Mouse (Mus musculus) left cerebral cortex, adult 11 months (tissue): ENCODE data around the gene Med27.

ENCODE experiments used
- DNase-seq: peaks from one replicate; pipeline ENCODE4 v3.0.0; 2022; ENCODE audit warnings: low spot score

The Med27 gene

DNA sequence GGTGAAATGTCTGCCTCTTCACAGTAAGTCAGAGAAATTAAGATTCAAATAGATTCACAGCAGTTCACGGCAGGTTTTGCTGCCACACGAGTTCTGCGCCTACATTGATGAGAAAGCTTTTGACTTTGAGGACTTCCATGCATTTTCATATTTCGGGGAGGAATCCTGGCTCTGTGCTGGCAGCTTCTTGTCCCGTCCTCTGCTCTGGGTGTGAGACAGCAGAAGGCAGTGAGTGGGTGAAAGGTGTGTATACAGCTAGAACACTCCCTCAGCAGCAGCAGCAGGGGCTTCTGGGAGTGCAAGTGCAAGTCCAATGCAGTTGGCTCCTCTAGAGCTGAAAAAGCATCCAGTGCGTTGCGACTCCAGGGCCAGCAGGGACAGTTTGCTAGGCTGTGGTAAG lies 53.6 kb downstream of the Med27 start:
- DNase-seq, result peak; percentile 65

- DNase-seq, result no peak
Observed at GRCm38 (mm10) chr2:29400812-29401211, 54.2 kb downstream of the Med27 start.

DNA sequence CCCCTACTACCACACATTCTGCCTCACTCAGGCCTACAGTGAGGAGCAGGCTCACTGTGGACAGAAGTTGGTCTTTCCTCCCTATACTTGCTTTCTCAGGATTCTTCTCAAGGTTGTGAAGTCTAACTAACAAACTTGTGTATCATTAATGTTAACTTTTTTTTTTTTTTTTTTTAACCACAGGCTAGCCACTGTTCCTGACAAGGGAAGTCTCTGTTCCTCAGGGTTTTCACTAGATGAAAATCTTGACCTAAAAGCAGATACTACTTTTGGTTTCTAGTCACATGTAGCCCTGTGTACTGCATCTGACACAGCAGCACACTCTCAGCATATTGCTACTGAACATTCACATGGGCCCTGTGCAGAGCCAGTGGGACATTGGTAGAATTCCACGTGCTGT lies 55.2 kb downstream of the Med27 start:
- no peak for DNase-seq

- DNase-seq, result no peak
Observed at GRCm38 (mm10) chr2:29402550-29403076, 56.0 kb downstream of the Med27 start.

DNA sequence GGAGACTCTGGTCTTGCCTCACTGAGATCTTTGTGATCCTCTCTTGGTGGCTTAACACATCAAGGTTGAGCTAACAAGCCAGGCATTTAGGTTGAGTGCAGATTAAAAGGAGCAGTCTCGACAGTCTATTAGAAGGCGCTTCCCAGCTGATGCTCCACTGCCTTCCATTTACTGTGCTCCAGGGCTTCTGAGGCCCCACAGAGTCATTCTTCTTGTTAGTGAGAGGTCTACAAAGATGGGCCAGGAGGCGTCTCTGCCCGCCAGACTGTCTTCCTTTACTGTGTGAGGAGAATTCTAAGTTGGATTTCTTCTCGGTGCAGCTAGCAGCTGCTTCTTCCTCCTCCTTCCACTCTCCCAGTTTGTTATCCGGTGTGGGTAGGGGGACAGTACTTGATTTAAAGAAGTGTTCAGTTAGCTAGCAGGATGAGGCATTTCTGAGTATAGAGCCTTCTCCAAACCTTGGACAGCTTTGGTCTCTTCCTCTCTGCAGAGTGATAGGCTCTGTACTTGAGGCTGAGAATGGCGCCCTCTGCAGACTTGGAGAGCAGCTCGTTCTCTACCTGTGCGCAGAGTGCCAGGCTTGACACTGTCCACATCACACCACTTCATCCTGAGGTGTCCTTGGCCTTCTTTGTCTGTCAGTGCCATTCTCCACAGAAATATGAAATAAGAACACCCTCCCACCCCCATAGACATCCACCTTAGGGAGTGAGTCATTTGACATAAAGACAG lies 57.3 kb downstream of the Med27 start:
- no peak for DNase-seq

DNA sequence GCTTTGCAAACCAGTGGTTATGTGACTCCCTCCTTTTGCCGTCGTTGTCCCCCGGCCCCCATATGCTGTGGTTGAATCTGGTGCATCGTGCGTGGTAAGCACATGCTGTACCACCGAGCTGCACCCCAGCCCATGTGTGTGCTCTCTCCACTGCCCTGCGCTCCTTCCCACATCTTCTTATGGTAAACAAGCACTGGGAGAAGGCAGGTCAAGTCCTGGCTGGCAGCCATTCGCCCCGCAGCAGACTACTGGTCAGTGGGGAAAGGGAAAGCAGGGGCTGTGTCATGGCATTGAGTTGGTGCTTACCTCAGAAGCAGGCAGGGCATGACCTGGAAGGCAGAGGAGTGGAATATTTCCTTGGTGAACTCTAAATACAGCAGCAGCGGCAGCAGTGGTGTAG lies 58.3 kb downstream of the Med27 start:
- DNase-seq, result no peak

DNA sequence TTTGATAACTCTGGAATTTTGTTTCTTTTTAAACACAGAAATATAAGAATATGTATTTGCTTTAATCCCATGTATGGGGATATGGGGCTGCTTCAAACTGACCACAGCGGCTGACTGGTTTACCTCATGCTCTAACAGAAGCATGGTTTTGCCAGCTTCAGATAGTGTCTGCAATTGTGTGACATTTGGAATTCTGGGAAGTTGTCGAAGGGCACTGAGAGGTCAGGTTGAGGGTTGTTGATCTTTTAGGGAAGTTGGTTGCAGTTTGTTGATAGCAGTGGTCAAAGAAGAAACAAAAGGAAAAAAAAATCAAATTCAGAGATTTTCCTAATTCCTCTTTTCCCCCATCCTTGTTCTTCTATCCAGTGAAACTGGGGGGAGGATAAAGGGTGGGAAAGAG lies 59.2 kb downstream of the Med27 start:
- DNase-seq, result no peak

DNA sequence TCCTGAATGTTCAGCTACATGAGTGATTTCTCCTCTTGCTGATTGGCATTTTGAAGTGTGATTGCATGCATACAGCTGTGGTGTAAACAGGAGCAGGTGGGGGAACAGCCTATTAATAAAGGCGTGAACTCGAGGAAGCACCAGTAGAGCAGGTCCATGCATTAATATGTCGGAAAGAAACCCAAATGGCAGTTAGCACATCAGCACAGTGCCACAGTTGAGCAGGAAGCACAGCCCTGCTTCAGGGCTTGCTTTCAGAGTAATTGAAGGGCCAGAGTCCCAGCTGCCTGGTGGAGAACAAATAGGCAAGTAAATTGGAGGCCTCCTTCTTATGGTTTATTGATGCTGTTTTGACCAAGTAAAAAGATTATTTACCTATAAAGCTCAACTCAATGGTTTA lies 60.7 kb downstream of the Med27 start:
- DNase-seq, result no peak

GRCm38 (mm10) chr2:29407764-29408163 lies 61.1 kb downstream of the Med27 start:
- no peak for DNase-seq

- DNase-seq, result no peak
Observed at GRCm38 (mm10) chr2:29410884-29411283, 64.3 kb downstream of the Med27 start.

- DNase-seq, result no peak
Observed at GRCm38 (mm10) chr2:29412458-29412857, 65.8 kb downstream of the Med27 start.

DNA sequence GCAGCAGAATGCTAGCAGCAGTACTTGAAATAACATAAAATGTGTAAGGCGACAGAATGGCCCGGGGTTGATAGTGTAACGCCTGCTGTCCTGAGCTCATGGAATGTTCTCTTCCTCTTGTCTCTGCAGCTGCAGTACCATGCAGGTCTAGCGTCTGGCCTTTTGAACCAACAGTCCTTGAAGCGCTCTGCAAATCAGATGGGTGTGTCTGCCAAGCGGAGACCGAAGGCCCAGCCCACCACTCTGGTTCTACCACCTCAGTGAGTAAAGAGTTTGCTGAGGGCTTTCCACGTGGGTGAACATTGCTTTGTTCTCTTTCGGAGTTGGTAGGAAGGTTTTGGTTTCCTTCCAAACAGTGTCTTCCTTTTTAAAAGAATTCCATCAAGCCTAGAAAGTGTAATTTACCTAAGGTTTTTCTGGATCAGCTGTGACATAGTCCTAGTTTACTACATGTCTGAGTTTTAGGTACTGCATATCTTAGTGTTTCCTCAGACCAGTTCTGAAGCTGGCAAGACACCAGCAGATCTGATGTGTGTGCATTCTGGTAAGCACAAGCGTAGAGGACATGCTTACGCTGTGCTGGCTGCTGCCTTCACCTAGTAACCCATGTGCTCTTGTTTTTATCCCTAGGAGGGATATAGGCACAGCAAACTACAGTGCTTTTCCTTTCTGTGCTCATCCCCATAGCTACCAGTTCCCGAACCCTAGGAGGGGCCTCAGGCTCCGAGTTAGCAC lies 66.8 kb downstream of the Med27 start:
- DNase-seq, result no peak

DNA sequence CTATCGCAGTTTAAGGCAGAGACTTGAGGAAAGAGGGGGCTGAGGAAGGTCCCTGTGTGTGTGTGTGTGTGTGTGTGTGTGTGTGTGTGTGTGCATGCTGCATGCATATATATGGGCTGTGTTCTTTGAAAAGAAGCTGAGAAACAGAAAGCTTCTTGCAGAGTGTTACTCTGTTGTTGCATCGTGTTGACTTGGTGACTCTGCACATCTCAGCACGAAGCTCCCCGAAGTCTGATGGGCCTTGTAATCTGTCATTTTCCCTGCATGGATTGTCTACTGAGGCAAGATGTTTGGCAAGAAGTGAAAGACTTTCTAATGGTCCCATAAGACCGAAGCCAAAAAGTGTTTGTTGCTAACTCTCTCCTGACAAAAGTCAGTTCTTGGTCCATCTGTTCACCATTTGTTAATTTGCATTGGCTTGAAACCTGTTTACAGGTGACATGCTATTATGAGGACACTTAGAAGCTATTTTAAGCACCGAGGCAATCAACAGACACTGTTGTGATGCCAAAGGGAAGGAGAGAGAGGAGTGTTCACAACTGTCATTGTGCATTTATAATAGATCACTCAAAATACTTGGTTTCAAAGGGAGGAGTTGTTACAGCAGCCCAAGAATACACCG lies 68.3 kb downstream of the Med27 start:
- no peak for DNase-seq

DNA sequence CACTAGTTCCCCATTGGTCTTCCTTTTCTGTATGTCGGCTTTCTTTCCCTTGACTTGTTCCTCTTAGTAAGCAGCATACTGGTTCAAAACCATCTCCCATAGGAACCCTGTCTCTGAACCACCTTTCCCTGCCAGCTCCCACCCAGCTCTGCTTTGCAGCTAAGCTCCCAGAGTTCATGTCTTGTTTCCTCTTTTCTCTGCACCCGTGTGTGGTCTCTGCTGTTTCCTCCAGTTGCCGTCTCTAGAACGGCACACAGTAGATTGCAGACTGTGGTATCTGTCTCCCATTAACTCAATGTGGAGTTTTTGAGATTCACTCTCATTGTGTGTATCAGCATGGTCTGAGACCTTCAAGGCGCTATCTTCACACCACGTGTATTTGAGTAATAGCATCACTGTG lies 71.9 kb downstream of the Med27 start:
- no peak for DNase-seq

GRCm38 (mm10) chr2:29419434-29419833 lies 72.8 kb downstream of the Med27 start:
- no peak for DNase-seq

DNA sequence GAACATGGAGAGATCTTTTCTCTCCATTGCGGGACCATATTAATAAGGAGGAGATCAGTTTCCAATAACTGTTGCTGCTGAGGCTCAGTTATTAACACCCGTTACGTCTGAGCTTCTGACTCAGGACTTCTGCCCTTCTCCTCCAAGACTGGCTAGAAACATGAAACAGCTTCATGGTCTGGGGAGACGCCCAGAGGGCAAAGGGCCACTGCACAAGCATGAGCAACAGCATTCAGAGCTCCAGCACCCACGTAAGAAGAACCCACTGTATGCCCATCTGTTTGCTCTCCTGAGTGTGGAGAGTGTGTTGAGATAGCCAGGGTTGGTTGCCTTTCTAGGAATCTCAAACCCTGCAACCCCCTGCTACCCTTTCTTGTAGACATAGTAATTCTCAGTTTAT lies 73.3 kb downstream of the Med27 start:
- no peak for DNase-seq

DNA sequence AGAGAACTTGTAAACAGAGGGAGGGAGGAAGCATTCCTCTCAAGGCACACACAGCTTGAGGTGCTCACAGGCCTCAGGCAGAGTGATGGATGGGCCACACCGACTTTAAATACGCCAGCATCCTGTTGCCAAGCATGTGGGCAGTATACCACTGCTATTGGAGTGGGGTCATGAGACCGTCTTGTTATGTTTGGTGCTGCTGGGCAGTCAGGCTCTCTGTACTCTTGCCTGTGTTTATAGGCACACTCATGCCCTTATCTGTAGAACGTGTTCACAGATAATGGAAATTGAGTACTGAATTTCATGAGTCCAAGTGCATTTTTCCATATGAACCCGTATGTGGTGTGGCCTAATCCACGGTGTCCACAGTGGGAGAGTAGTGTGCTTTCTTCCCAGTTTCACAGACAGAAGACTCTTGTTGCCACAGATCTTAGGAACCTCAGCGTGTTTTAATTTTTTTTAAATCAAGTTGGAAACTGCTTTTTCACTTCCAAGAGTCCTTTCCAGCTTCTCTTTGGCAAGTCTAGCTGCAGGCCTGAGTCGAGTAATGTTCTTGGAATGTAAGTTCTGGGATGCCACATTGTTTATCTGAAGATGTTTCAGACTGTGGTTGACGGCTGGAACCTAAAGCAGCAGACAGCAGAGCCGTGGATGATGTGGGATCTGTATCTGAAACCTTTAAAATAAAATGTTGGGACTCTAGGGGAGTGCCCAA lies 75.7 kb downstream of the Med27 start:
- DNase-seq, result no peak

DNA sequence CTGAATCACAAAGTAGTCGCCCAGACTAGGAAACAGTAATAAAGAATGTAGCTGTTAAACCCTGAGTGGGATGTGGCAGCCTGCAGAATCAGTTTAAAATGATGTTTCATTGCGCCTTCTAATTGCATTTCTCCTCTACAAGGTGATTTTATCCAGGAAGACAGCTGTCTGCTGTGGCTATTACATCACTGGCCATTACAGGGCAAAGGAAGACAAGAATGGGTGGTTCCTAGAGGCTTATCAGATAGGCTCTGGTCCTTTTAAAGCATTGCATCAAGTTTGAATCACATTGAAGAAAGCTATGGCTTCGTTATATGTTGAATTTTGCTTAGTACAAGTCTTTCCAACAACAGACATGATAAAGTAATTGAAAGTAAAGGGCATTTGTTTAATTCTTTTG lies 76.4 kb downstream of the Med27 start:
- DNase-seq, result no peak

- DNase-seq, result no peak
Observed at GRCm38 (mm10) chr2:29425386-29425785, 78.8 kb downstream of the Med27 start.

GRCm38 (mm10) chr2:29426684-29427083 lies 80.1 kb downstream of the Med27 start:
- DNase-seq, result no peak

GRCm38 (mm10) chr2:29432565-29432964 lies 85.9 kb downstream of the Med27 start:
- no peak for DNase-seq

DNA sequence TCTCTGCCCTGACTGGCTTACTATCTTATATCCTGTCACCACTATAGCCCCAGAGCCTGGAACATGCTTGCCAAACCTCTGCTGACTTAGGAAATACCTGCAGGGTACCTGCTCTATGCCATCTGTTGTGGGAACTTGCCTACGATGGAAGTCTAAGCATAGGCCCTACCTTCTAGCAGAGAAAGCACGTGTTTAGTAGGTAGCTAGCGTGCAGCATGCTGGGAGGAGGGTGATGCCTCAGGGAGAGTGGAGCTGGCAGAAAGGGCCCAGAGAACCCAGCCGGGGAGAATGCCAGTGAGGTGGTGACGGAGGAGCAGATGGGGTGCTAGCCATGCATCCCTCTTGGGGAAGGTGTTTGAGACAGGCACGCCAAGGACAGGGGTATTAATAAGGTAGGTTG lies 89.8 kb downstream of the Med27 start:
- DNase-seq, result no peak
